Mouse (Mus musculus) limb, embryonic 11.5 days (tissue): ENCODE measurements around the gene Slc29a2. TPM values are rescaled to one million over a fixed set of nuclear protein-coding genes. Genes with fewer than 3 reads are reported as not detected.
"Not testable (repeated sequence)": the region's sequence is repeated elsewhere in the genome, so short reads cannot be mapped to it uniquely, and the experiment has no call there.

Experiments
- ATAC-seq: fragments of 200-750 bp; cut with Nextera tagmentation; 2 replicates; pipeline ENCODE4 v1.8.0; 2017; ENCODE audit warnings: low read depth; ENCODE audit not compliant: insufficient number of reproducible peaks, low FRiP score, low TSS enrichment
- DNase-seq: peaks from one replicate; pipeline ENCODE4 v3.0.0-alpha.2; 2015; ENCODE audit warnings: low spot score
- H3K27ac ChIP-seq: fragments of 300-500 bp; sonication (generic); replicated peaks from 2 replicates; pipeline ENCODE4 v1.5.1; 2014; ENCODE audit warnings: low read depth, mild to moderate bottlenecking, low read length
- H3K27me3 ChIP-seq: fragments of 300-500 bp; sonication (generic); 2 replicates; pipeline ENCODE4 v1.6.1; 2014; ENCODE audit warnings: mild to moderate bottlenecking, low read length, mixed read lengths; ENCODE audit not compliant: control insufficient read depth, insufficient read depth
- H3K36me3 ChIP-seq: fragments of 300-500 bp; sonication (generic); 2 replicates; pipeline ENCODE4 v1.6.1; 2014; ENCODE audit warnings: mild to moderate bottlenecking, low read length, moderate library complexity, mixed read lengths; ENCODE audit not compliant: control insufficient read depth, insufficient read depth
- H3K4me1 ChIP-seq: fragments of 300-500 bp; sonication (generic); 2 replicates; pipeline ENCODE4 v1.6.1; 2014; ENCODE audit warnings: low read length, mixed read lengths; ENCODE audit not compliant: control insufficient read depth, insufficient read depth
- H3K4me2 ChIP-seq: fragments of 300-500 bp; sonication (generic); 2 replicates; pipeline ENCODE4 v1.6.1; 2014; ENCODE audit warnings: low read depth, mild to moderate bottlenecking, moderate library complexity; ENCODE audit not compliant: severe bottlenecking
- H3K4me3 ChIP-seq: fragments of 300-500 bp; sonication (generic); 2 replicates; pipeline ENCODE4 v1.5.1; 2014; ENCODE audit warnings: low read depth, low read length
- H3K9ac ChIP-seq: fragments of 300-500 bp; sonication (generic); 2 replicates; pipeline ENCODE4 v1.6.1; 2014; ENCODE audit warnings: mild to moderate bottlenecking, low read length
- H3K9me3 ChIP-seq: fragments of 300-500 bp; sonication (generic); 2 replicates; pipeline ENCODE4 v1.6.1; 2016; ENCODE audit warnings: low read length; ENCODE audit not compliant: control insufficient read depth
- WGBS: fragments of 180-500 bp; shearing (Covaris S2); extraction: QIAGEN DNeasy Blood & Tissue Kit; methylation state at CpG from one replicate; pipeline ENCODE4 v1.1.7; 2014; 5-methylcytosine and 5-hydroxymethylcytosine counted together
- polyA plus RNA-seq: library from polyadenylated mRNA; unstranded; fragments of >200 nt; fragmentation: Nextera tagmentation; extraction: Ambion mirVana; gene quantifications from 2 replicates; pipeline ENCODE4 v1.2.1, GENCODE M21; 2014

Gene Slc29a2
- polyA plus RNA-seq, 1 experiment from 2014 or later, result 5.0 TPM

- Histone ChIP-seq H3K4me2 (no peak overlapping the region), H3K36me3 (no peaks in the 10 kb centered on the region), H3K4me1 (no peaks in the 10 kb centered on the region), H3K9me3 (no peaks in the 10 kb centered on the region), H3K9ac (no peak overlapping the region), H3K4me3 (no peak overlapping the region), H3K27me3 (peaks cover 36% of the 10 kb centered on the region), H3K27ac (no peak overlapping the region)
- no peak for ATAC-seq
- 70% methylated on average over 5 of the region's 5 CpGs for WGBS
- DNase-seq, result no peak
These were observed 29.6 kb upstream of the Slc29a2 start for GRCm38 (mm10) chr19:4994043-4994442.

DNA sequence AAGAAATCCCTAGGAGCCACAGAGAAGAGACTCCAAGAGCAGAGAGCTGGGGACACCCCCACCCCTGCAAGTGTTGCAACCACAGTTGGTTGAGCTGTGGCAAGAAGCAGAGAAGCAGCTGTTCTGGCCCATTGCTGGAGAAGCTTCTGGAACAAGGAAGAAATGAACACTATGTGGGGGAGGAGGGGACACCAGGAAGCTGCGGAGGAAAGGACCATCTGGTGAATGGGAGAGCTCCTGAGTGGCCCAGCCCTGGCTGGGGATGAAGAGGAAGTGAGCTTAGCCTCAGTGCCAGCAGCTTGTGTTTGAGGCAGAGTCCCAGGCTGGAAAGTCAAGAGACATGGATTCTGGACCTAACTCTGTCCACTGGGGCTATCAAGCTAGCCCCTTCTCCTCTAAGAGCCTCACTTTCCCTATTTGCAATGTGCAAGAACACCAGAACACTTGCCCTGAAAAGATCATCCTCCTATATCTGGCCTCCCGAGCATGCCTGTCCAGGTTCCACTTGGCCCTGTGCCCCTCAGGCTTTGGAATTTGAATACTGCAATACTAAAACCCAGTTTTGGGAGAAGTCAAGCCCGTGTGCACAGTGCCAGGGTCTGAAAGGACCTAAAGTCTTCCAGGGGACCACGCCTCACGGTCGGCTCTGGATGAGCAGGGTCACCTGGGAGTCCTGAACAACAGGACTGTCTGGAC lies 24.1 kb upstream of the Slc29a2 start:
- H3K4me3 ChIP-seq, result no peak overlapping the region
- DNase-seq, result no peak
- H3K4me2 ChIP-seq, result no peak overlapping the region
- ATAC-seq, result no peak
- 69% methylated on average over 6 of the region's 6 CpGs for WGBS
- no peaks in the 10 kb centered on the region for H3K4me1 ChIP-seq
- no peaks in the 10 kb centered on the region for H3K9me3 ChIP-seq
- H3K9ac ChIP-seq, result no peak overlapping the region
- no peaks in the 10 kb centered on the region for H3K36me3 ChIP-seq
- no peaks in the 10 kb centered on the region for H3K27me3 ChIP-seq
- no peak overlapping the region for H3K27ac ChIP-seq

- under 1% methylated on average over 39 of the region's 39 CpGs for WGBS
- H3K27ac ChIP-seq, result no peak overlapping the region
- no peak overlapping the region for H3K9ac ChIP-seq
- H3K4me1 ChIP-seq, result no peaks in the 10 kb centered on the region
- H3K9me3 ChIP-seq, result no peaks in the 10 kb centered on the region
- H3K4me3 ChIP-seq, result peak overlapping the region; percentile 12; the same call in 1 of the 2 replicates
- ATAC-seq, result peak; percentile 75
- H3K36me3 ChIP-seq, result no peaks in the 10 kb centered on the region
- H3K27me3 ChIP-seq, result no peaks in the 10 kb centered on the region
- peak overlapping the region; percentile 55 for H3K4me2 ChIP-seq
- DNase-seq, result peak; percentile 84
These were observed 21.8 kb upstream of the Slc29a2 start for GRCm38 (mm10) chr19:5001666-5002406.

GRCm38 (mm10) chr19:5003644-5004043 lies 20.0 kb upstream of the Slc29a2 start:
- H3K4me1 ChIP-seq, H3K27me3 ChIP-seq, DNase-seq, H3K9me3 ChIP-seq, ATAC-seq, H3K36me3 ChIP-seq, H3K27ac ChIP-seq, H3K9ac ChIP-seq, H3K4me2 ChIP-seq, H3K4me3 ChIP-seq: not testable (repeated sequence)
- 62% methylated on average over 2 of the region's 2 CpGs for WGBS

DNA sequence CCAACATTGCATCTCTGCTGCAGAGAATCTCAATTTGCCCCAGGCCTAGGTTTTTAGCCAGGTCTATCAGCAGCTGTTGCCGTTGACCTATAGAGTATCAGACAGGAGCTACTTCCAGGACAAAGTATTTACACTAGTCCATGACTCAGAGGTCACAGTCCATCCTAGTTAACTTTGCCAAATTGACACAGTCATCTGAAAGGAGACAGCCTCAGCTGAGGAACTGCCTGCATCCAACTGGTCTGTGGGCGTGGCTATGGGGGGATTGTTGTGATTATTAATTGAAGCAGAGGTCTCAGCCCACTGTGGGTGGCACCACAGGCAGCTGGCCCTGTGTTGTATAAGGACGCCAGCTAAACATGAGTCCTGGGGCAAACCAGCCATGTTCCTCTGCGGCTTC lies 18.7 kb upstream of the Slc29a2 start:
- H3K4me3 ChIP-seq, result no peak overlapping the region
- DNase-seq (no peak), ATAC-seq (no peak)
- no peak overlapping the region for H3K9ac ChIP-seq
- no peaks in the 10 kb centered on the region for H3K27me3 ChIP-seq
- H3K9me3 ChIP-seq, result no peaks in the 10 kb centered on the region
- no peaks in the 10 kb centered on the region for H3K4me1 ChIP-seq
- no peak overlapping the region for H3K4me2 ChIP-seq
- no peaks in the 10 kb centered on the region for H3K36me3 ChIP-seq
- WGBS, result 79% methylated on average over 4 of the region's 4 CpGs
- H3K27ac ChIP-seq, result no peak overlapping the region

GRCm38 (mm10) chr19:5013138-5013537 lies 10.5 kb upstream of the Slc29a2 start:
- peaks cover 5% of the 10 kb centered on the region; the same call in 1 of the 2 replicates for H3K4me1 ChIP-seq
- H3K9me3 ChIP-seq, result no peaks in the 10 kb centered on the region
- no peaks in the 10 kb centered on the region for H3K27me3 ChIP-seq
- ATAC-seq (no peak), DNase-seq (no peak)
- no peak overlapping the region for H3K4me3 ChIP-seq
- H3K27ac ChIP-seq, result no peak overlapping the region
- no peak overlapping the region for H3K9ac ChIP-seq
- WGBS, result 73% methylated on average over 8 of the region's 8 CpGs
- no peak overlapping the region for H3K4me2 ChIP-seq
- no peaks in the 10 kb centered on the region for H3K36me3 ChIP-seq

GRCm38 (mm10) chr19:5014961-5015398 lies 8.7 kb upstream of the Slc29a2 start:
- no peak for ATAC-seq
- peaks cover 5% of the 10 kb centered on the region; the same call in 1 of the 2 replicates for H3K4me1 ChIP-seq
- no peak overlapping the region for H3K4me3 ChIP-seq
- 22% methylated on average over 8 of the region's 8 CpGs for WGBS
- peak; percentile 55 for DNase-seq
- H3K36me3 ChIP-seq, result no peaks in the 10 kb centered on the region
- no peaks in the 10 kb centered on the region for H3K9me3 ChIP-seq
- no peak overlapping the region for H3K9ac ChIP-seq
- H3K27ac ChIP-seq, result no peak overlapping the region
- H3K4me2 ChIP-seq, result no peak overlapping the region
- no peaks in the 10 kb centered on the region for H3K27me3 ChIP-seq

DNA sequence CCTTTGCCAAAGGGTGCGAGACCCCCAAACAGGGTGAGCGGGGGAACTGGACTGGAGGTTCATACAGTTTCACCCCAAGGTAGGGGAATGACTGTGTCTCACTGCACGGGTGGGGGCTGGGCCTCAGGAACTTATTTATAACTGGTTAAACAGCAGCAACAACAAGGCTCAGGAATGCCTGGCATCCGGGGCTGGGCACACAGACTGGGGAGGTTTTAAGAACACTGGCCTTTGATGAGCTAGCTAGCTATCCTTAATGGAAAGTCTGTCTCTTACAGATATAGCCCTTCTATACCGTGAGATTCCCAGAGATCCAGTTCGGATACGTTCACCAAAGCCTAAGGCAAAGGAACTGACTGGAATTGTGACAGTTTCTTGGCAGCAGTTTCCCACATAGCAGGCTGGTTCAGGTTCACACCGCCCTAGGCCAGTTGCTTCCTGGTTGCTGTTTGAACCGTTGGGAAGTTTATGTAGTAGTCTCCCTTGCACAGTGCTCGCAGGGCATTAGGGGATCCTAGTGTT lies 7.4 kb upstream of the Slc29a2 start:
- DNase-seq (peak; percentile 35), ATAC-seq (no peak)
- peak overlapping the region; percentile 30; the same call in 1 of the 2 replicates for H3K9ac ChIP-seq
- no peaks in the 10 kb centered on the region for H3K36me3 ChIP-seq
- no peak overlapping the region for H3K4me3 ChIP-seq
- no peaks in the 10 kb centered on the region for H3K9me3 ChIP-seq
- 37% methylated on average over 10 of the region's 10 CpGs for WGBS
- H3K27me3 ChIP-seq, result no peaks in the 10 kb centered on the region
- H3K4me2 ChIP-seq, result no peak overlapping the region
- peaks cover 5% of the 10 kb centered on the region; the same call in 1 of the 2 replicates for H3K4me1 ChIP-seq
- H3K27ac ChIP-seq, result no peak overlapping the region
